Mouse (Mus musculus): ENCODE data around the gene Gm17584.
"Not testable (repeated sequence)": the region's sequence is repeated elsewhere in the genome, so short reads cannot be mapped to it uniquely, and the experiment has no call there.

Gm17584 gene

GRCm38 (mm10) chrX:124500263-124500662, at the start of gene Gm17584:
TSS of gene Gm17584 (plus strand) at chrX:124500563.
- DNase-seq: not testable (repeated sequence)
